Mouse (Mus musculus) kidney, adult 2 months (tissue): Measurements from ENCODE around the gene Drosha. TPM values are rescaled to one million over a fixed set of nuclear protein-coding genes. Genes with fewer than 3 reads are reported as not detected.

Source experiments
- DNase-seq: peaks from one replicate; pipeline ENCODE4 v3.0.0; 2021
- H3K27ac ChIP-seq: fragments of 200-500 bp; 2 replicates; pipeline ENCODE4 v1.5.1; 2012; ENCODE audit warnings: low read depth, low read length, control low read depth, inconsistent platforms; ENCODE audit not compliant: insufficient read depth
- H3K27me3 ChIP-seq: fragments of 200-500 bp; replicated peaks from 2 replicates; pipeline ENCODE4 v1.6.1; 2012; ENCODE audit warnings: mild to moderate bottlenecking, moderate library complexity, low read length, inconsistent platforms; ENCODE audit not compliant: control insufficient read depth, insufficient read depth
- H3K36me3 ChIP-seq: fragments of 200-500 bp; 2 replicates; pipeline ENCODE4 v1.6.1; 2012; ENCODE audit warnings: mild to moderate bottlenecking, moderate library complexity, low read length, inconsistent platforms; ENCODE audit not compliant: control insufficient read depth, insufficient read depth
- H3K4me1 ChIP-seq: fragments of 200-500 bp; 2 replicates; pipeline ENCODE4 v1.6.1; 2011; ENCODE audit warnings: low read length; ENCODE audit not compliant: control insufficient read depth, insufficient read depth
- H3K4me3 ChIP-seq: fragments of 200-500 bp; 2 replicates; pipeline ENCODE4 v1.5.1; 2011; ENCODE audit warnings: mild to moderate bottlenecking, low read depth, low read length, control low read depth; ENCODE audit not compliant: insufficient read depth
- CTCF ChIP-seq: fragments of 200-500 bp; conservative IDR thresholded peaks from 2 replicates; pipeline ENCODE4 v1.5.1; 2011; ENCODE audit warnings: low read depth, mild to moderate bottlenecking, control low read depth, low read length, moderate library complexity, mixed read lengths; ENCODE audit not compliant: insufficient read depth, insufficient read length
- POLR2A ChIP-seq: fragments of 200-500 bp; IDR thresholded peaks from one replicate; pipeline ENCODE4 v1.6.1; 2011; ENCODE audit warnings: low read depth, low read length, control low read depth
- WGBS: fragments of 180-500 bp; shearing (Covaris S2); methylation state at CpG from one replicate; pipeline ENCODE4 v1.1.7; 2018; 5-methylcytosine and 5-hydroxymethylcytosine counted together
- polyA plus RNA-seq: library from polyadenylated mRNA; depleted of rRNA; stranded (reverse); fragments of >200 nt; gene quantifications from 2 replicates; pipeline ENCODE4 v1.2.3, GENCODE M21; 2012

Drosha gene
- polyA plus RNA-seq, 1 experiment = 20.3 TPM

- Histone ChIP-seq H3K27ac (no peak overlapping the region), H3K4me3 (no peak overlapping the region), H3K4me1 (no peaks in the 10 kb centered on the region), H3K27me3 (no peaks in the 10 kb centered on the region), H3K36me3 (no peaks in the 10 kb centered on the region)
- no peak for DNase-seq
- WGBS = 95% methylated on average over 6 of the region's 6 CpGs
- no peak for TF ChIP-seq POLR2A
- TF ChIP-seq CTCF = no peak
These were observed 32.2 kb downstream of the Drosha start for GRCm38 (mm10) chr15:12856780-12857179.

DNA sequence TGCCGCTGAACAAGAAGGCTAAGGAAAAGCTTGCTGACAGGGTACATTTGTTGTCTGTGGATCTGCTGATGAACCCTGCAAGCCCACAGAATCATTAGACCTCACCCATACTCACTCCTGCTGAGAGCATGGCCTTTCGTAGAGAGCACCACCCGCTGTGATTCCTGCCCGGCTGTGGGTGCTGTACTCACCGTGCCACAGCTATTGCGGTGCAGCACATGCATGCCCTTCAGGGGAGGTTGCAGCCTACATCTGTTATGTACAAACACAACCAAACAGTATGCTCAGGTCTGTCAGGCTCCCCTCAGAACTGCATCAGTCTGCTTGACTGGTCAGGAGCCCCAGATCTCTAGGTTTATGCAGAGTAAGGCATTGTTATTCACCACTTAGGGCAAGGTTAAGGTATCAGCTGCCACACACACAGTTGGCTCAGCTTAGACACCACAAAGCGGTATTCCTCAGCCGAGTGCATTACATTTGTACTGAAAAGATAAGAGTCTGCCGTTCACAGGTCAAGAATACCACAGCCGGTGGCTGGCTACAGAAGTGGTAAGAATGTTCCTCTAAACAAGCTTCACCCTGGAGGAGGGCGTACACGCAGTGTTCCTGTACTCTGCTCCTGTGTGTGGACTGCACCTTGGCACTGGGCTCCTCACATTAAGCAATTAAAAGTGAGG lies 33.4 kb downstream of the Drosha start:
- Histone ChIP-seq H3K27me3 (no peaks in the 10 kb centered on the region), H3K4me1 (no peaks in the 10 kb centered on the region), H3K36me3 (peaks cover 2% of the 10 kb centered on the region), H3K27ac (no peak overlapping the region), H3K4me3 (no peak overlapping the region)
- 89% methylated on average over 12 of the region's 12 CpGs for WGBS
- TF ChIP-seq POLR2A (no peak), CTCF (no peak)
- no peak for DNase-seq

DNA sequence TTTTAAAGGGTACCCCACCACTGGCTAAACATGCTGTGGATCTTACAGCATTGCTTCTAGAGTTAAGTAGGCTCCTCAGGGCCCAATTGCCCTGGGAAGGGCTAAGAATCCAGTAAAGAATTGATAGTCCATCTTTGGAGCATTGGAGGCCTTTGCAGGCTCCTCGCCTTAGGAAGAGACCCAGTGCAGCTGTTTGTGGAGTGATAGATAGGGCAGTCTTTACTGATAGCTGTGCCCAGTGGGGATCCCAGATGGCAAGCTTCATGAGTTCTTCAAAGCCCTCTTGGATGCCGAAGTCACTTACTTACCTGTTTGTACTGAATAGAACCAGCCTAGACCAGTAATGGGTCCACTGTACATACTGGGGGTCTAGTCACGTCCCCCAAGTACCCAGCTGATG lies 34.0 kb downstream of the Drosha start:
- Histone ChIP-seq H3K27me3 (no peaks in the 10 kb centered on the region), H3K4me3 (no peak overlapping the region), H3K4me1 (no peaks in the 10 kb centered on the region), H3K36me3 (peaks cover 2% of the 10 kb centered on the region), H3K27ac (no peak overlapping the region)
- DNase-seq = no peak
- no peak for TF ChIP-seq CTCF
- no peak for TF ChIP-seq POLR2A
- WGBS = 90% methylated on average over 3 of the region's 3 CpGs

GRCm38 (mm10) chr15:12862061-12862460 lies 37.4 kb downstream of the Drosha start:
- no peaks in the 10 kb centered on the region for H3K27me3 ChIP-seq
- no peak overlapping the region for H3K4me3 ChIP-seq
- no peaks in the 10 kb centered on the region for H3K4me1 ChIP-seq
- whole genome bisulfite sequencing = 89% methylated on average over 3 of the region's 3 CpGs
- no peak overlapping the region for H3K27ac ChIP-seq
- no peak for DNase-seq
- peaks cover 2% of the 10 kb centered on the region for H3K36me3 ChIP-seq
- no peak for TF ChIP-seq POLR2A
- TF ChIP-seq CTCF = no peak

DNA sequence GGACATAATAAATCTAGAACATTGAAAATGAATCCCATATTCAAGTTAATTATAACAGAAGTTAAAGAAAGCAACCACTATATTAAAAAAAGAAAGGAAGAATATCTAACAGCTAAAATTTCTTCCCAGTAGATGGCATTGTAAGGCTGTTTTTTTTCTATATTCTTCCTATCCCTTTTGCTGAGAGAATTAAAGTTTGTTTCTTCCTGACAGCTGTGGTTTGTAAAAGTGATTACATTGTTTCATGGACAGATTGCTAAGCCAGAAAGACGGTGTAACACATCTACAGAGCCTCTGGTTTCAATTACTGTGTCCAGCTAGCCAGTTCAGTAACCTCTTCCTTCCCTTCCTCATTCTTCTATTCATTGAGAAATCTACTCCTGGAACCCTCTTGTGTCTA lies 39.1 kb downstream of the Drosha start:
- H3K36me3 ChIP-seq = peaks cover 2% of the 10 kb centered on the region
- H3K4me3 ChIP-seq = no peak overlapping the region
- no peaks in the 10 kb centered on the region for H3K27me3 ChIP-seq
- DNase-seq = no peak
- H3K4me1 ChIP-seq = no peaks in the 10 kb centered on the region
- no peak overlapping the region for H3K27ac ChIP-seq
- TF ChIP-seq POLR2A = no peak
- no peak for TF ChIP-seq CTCF
- WGBS = 50% methylated on average over 1 of the region's 1 CpGs

- Histone ChIP-seq H3K27ac (no peak overlapping the region), H3K4me3 (no peak overlapping the region), H3K36me3 (peaks cover 2% of the 10 kb centered on the region), H3K27me3 (no peaks in the 10 kb centered on the region), H3K4me1 (no peaks in the 10 kb centered on the region)
- TF ChIP-seq CTCF (no peak), POLR2A (no peak)
- 77% methylated on average over 7 of the region's 7 CpGs for WGBS
- no peak for DNase-seq
These were observed 41.1 kb downstream of the Drosha start for GRCm38 (mm10) chr15:12865595-12866314.

DNA sequence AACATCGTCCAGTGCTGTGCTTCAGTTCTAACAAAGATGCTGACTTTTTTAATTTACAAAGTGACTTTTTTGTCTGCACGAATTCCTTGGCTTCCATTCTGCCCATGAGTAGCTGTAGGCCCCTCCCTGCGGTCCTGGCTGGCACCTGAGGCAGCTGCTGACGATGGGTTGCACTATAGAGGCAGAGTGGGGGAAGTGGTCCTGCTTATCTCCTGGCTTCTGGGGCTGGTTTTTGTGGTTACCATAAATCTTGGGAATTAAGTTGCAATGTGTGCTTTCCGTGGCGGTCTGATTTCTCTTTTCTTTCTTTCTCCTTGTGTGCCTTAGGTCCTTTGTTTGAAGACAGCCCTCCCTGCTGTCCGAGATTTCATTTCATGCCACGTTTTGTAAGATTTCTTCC lies 42.7 kb downstream of the Drosha start:
- 62% methylated on average over 8 of the region's 8 CpGs for WGBS

More for the DNA sequence above, 42.7 kb downstream of the Drosha start:
- Histone ChIP-seq H3K27ac (no peak overlapping the region), H3K36me3 (no peaks in the 10 kb centered on the region), H3K4me1 (no peaks in the 10 kb centered on the region), H3K27me3 (no peaks in the 10 kb centered on the region), H3K4me3 (no peak overlapping the region)
- DNase-seq = no peak
- TF ChIP-seq CTCF = no peak
- no peak for TF ChIP-seq POLR2A
